Comparison of ENCODE assay signal across 18 mouse cellular contexts in the genomic region with DNA sequence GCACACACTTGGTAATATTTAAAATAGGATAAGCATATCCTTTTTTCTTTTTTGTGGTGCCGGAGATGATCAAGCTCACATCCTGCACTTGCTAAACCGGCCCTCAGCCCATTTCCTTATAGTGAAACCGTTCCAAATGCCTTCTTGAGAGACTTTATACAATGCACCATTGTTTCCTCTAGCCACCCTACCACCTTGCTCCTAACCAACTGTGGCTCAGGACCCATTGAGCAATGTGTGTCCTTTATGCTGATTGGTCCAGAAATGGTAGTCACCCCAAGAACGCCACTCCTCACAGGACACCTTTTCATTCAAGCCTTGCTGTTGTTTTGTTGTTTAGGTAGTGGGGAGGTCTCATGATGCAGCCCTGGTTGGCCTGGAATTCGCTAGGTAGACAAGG.
DNase-seq lines count a peak whose midpoint lies in the region; ATAC-seq and TF ChIP-seq lines count a peak whose summit lies in the region.
"Had no signal": no experiment of that assay in that cellular context is flagged by ENCODE, and none has a peak within 500 bp of the region (broad histone marks: within the 10 kb centered on the region; RNA-seq: fewer than 3 reads in every experiment).

No protein-coding gene starts in this region.

- H3K4me2 ChIP-seq in kidney, embryonic 14.5 days (replicated peaks; ENCODE audit: low read depth, low read length): no peak overlapping the region
- H3K4me2 ChIP-seq in lung, embryonic 15.5 days: no peak overlapping the region
- no peak overlapping the region for H3K4me2 ChIP-seq in intestine, postnatal 0 days (replicated peaks; ENCODE audit: low read depth)
- H3K4me2 ChIP-seq: midbrain, embryonic 15.5 days; neural tube, embryonic 15.5 days; stomach, embryonic 15.5 days had no signal

- DNase-seq in kidney, adult 11 months: peak; percentile 4
- DNase-seq in lung, adult 2 months: no peak
- DNase-seq in urinary bladder, postnatal 4 days (ENCODE audit: low spot score in 2 of 2): no peak
- DNase-seq in right cerebral cortex, postnatal 14 days: no peak
- DNase-seq: adrenal gland, adult 2 months; cerebellum, adult 8-10 months; gastrocnemius, postnatal 14 days; thymus, adult 2 months had no signal

- 77% methylated on average over 5 of the region's 5 CpGs for WGBS in kidney, embryonic 14.5 days
- WGBS in lung, embryonic 15.5 days: 62% methylated on average over 5 of the region's 5 CpGs
- 57% methylated on average over 5 of the region's 5 CpGs for WGBS in lung, adult 2 months
- WGBS in intestine, postnatal 0 days: 59% methylated on average over 5 of the region's 5 CpGs

- no peaks in the 10 kb centered on the region for H3K4me1 ChIP-seq in kidney, embryonic 14.5 days (ENCODE audit: control insufficient read depth, insufficient read depth, low read length)
- H3K4me1 ChIP-seq in lung, embryonic 15.5 days: peaks cover 16% of the 10 kb centered on the region; the same call in 1 of the 2 replicates
- H3K4me1 ChIP-seq in lung, adult 2 months (ENCODE audit: control insufficient read depth, insufficient read depth, low read length): peaks cover 3% of the 10 kb centered on the region
- H3K4me1 ChIP-seq in intestine, postnatal 0 days (replicated peaks; ENCODE audit: control insufficient read depth, insufficient read depth, low read length): no peaks in the 10 kb centered on the region
- H3K4me1 ChIP-seq: embryonic facial prominence, embryonic 10.5 days; midbrain, embryonic 15.5 days; neural tube, embryonic 15.5 days; stomach, embryonic 15.5 days had no signal

- no peak overlapping the region for H3K27ac ChIP-seq in kidney, embryonic 14.5 days (ENCODE audit: low read depth, low read length)
- H3K27ac ChIP-seq in lung, embryonic 15.5 days: peak overlapping the region; percentile 63
- H3K27ac ChIP-seq in intestine, postnatal 0 days (ENCODE audit: low read depth, low read length): no peak overlapping the region
- H3K27ac ChIP-seq: embryonic facial prominence, embryonic 10.5 days; macrophage; midbrain, embryonic 15.5 days; neural tube, embryonic 15.5 days; stomach, embryonic 15.5 days had no signal

- H3K9ac ChIP-seq in kidney, embryonic 14.5 days (ENCODE audit: low read depth, low read length): no peak overlapping the region
- H3K9ac ChIP-seq in lung, embryonic 15.5 days: no peak overlapping the region
- no peak overlapping the region for H3K9ac ChIP-seq in intestine, postnatal 0 days (ENCODE audit: low read depth, low read length)
- H3K9ac ChIP-seq: midbrain, embryonic 15.5 days; neural tube, embryonic 15.5 days; stomach, embryonic 15.5 days had no signal

- no peak for TF ChIP-seq POLR2A in lung, adult 2 months (IDR thresholded peaks at IDR 0.05; ENCODE audit: borderline replicate concordance, extremely low read depth, low read depth, low read length)

- H3K4me3 ChIP-seq in kidney, embryonic 14.5 days (ENCODE audit: low read length): no peak overlapping the region
- H3K4me3 ChIP-seq in lung, embryonic 15.5 days: no peak overlapping the region
- H3K4me3 ChIP-seq in lung, adult 2 months (replicated peaks; ENCODE audit: extremely low read depth, low read depth, low read length): no peak overlapping the region
- H3K4me3 ChIP-seq in intestine, postnatal 0 days (ENCODE audit: low read depth, low read length): no peak overlapping the region
- H3K4me3 ChIP-seq: embryonic facial prominence, embryonic 10.5 days; midbrain, embryonic 15.5 days; myocyte; neural tube, embryonic 15.5 days; stomach, embryonic 15.5 days had no signal

- no peaks in the 10 kb centered on the region for H3K36me3 ChIP-seq in kidney, embryonic 14.5 days (ENCODE audit: control insufficient read depth, insufficient read depth, low read length)
- no peaks in the 10 kb centered on the region for H3K36me3 ChIP-seq in lung, embryonic 15.5 days
- H3K36me3 ChIP-seq in intestine, postnatal 0 days (ENCODE audit: control insufficient read depth, insufficient read depth): no peaks in the 10 kb centered on the region
- H3K36me3 ChIP-seq: embryonic facial prominence, embryonic 10.5 days; midbrain, embryonic 15.5 days; neural tube, embryonic 15.5 days; stomach, embryonic 15.5 days had no signal

- TF ChIP-seq CTCF in lung, adult 2 months (IDR thresholded peaks at IDR 0.05; ENCODE audit: insufficient read depth, low read length): no peak
- TF ChIP-seq CTCF in intestine, postnatal 0 days (IDR thresholded peaks at IDR 0.05; ENCODE audit: low read depth): no peak

- no peaks in the 10 kb centered on the region for H3K27me3 ChIP-seq in kidney, embryonic 14.5 days (ENCODE audit: control insufficient read depth, insufficient read depth, low read length)
- no peaks in the 10 kb centered on the region for H3K27me3 ChIP-seq in lung, embryonic 15.5 days
- no peaks in the 10 kb centered on the region for H3K27me3 ChIP-seq in intestine, postnatal 0 days (replicated peaks; ENCODE audit: control insufficient read depth, insufficient read depth, low read length)
- H3K27me3 ChIP-seq: midbrain, embryonic 15.5 days; neural tube, embryonic 15.5 days; stomach, embryonic 15.5 days had no signal

- H3K9me3 ChIP-seq in kidney, embryonic 14.5 days (ENCODE audit: control insufficient read depth, low read length): no peaks in the 10 kb centered on the region
- H3K9me3 ChIP-seq in lung, embryonic 15.5 days: no peaks in the 10 kb centered on the region
- H3K9me3 ChIP-seq in intestine, postnatal 0 days (ENCODE audit: control insufficient read depth): no peaks in the 10 kb centered on the region
- H3K9me3 ChIP-seq: embryonic facial prominence, embryonic 10.5 days; midbrain, embryonic 15.5 days; neural tube, embryonic 15.5 days; stomach, embryonic 15.5 days had no signal

- ATAC-seq in kidney, embryonic 14.5 days (ENCODE audit: low FRiP score, low TSS enrichment): no peak
- ATAC-seq in lung, embryonic 15.5 days (ENCODE audit: borderline replicate concordance, extremely low read depth, low FRiP score, low TSS enrichment): no peak
- peak; percentile 61; the same call in 1 of the 2 replicates for ATAC-seq in intestine, postnatal 0 days
- peak; percentile 33 for ATAC-seq in megakaryocyte progenitor cell, adult 5-6 weeks (replicated peaks; ENCODE audit: poor library complexity)
- ATAC-seq: midbrain, embryonic 15.5 days had no signal

Comparison
In these comparisons a context has a peak if more than half of its experiments do, and no peak if none do; other contexts are left out.
1. ATAC-seq: peak in intestine, postnatal 0 days (single experiment) and megakaryocyte progenitor cell, adult 5-6 weeks (single experiment); none in kidney, embryonic 14.5 days (single experiment) and lung, embryonic 15.5 days (single experiment).